Mouse (Mus musculus) myocyte (in vitro differentiated cells): ENCODE data around the gene Rnf168. TPM values are rescaled to one million over a fixed set of nuclear protein-coding genes. Genes with fewer than 3 reads are reported as not detected.
A peak's percentile ranks its signal among the peaks of the same experiment; 100 is the strongest.

ENCODE experiments used
- H3K27me3 ChIP-seq: one replicate; pipeline ENCODE4 v1.6.1; 2011; ENCODE audit not compliant: control insufficient read depth, insufficient read depth, insufficient read length
- H3K36me3 ChIP-seq: one replicate; pipeline ENCODE4 v1.6.1; 2011; ENCODE audit not compliant: control insufficient read depth, insufficient read depth
- H3K4me2 ChIP-seq: one replicate; pipeline ENCODE4 v1.6.1; 2011; ENCODE audit warnings: low read depth, control low read depth
- H3K4me3 ChIP-seq: one replicate; pipeline ENCODE4 v1.5.1; 2011; ENCODE audit warnings: mild to moderate bottlenecking, control low read depth, moderate library complexity
- H3K79me2 ChIP-seq: one replicate; pipeline ENCODE4 v1.6.1; 2011; ENCODE audit not compliant: control insufficient read depth, insufficient read depth
- H3ac ChIP-seq: one replicate; pipeline ENCODE4 v1.6.1; 2011; ENCODE audit not compliant: control insufficient read depth, insufficient read length
- CEBPB ChIP-seq: IDR thresholded peaks from 2 replicates; pipeline ENCODE4 v1.6.1; 2011; ENCODE audit warnings: mild to moderate bottlenecking, moderate library complexity; ENCODE audit not compliant: poor library complexity, insufficient read depth, severe bottlenecking
- E2F4 ChIP-seq: IDR thresholded peaks from one replicate; pipeline ENCODE4 v1.6.1; 2011; ENCODE audit warnings: mild to moderate bottlenecking, control low read depth, moderate library complexity; ENCODE audit not compliant: insufficient read depth
- MAX ChIP-seq: IDR thresholded peaks from one replicate; pipeline ENCODE4 v1.6.1; 2011; ENCODE audit warnings: low read depth, mild to moderate bottlenecking, control low read depth
- MYOD1 ChIP-seq, 3 experiments: IDR thresholded peaks; one replicate each; pipeline ENCODE4 v1.6.1; 2011; ENCODE audit warnings: control low read depth in 2 of 3, low read depth in 2 of 3, mild to moderate bottlenecking in 2 of 3, moderate library complexity in 1 of 3; ENCODE audit not compliant: insufficient read length in 2 of 3, control insufficient read depth in 1 of 3
- MYOG ChIP-seq, 3 experiments: IDR thresholded peaks; one replicate each; pipeline ENCODE4 v1.6.1; 2011; ENCODE audit warnings: control low read depth in 2 of 3, low read depth in 2 of 3, mild to moderate bottlenecking in 2 of 3; ENCODE audit not compliant: insufficient read length in 2 of 3, control insufficient read depth in 1 of 3, insufficient read depth in 1 of 3
- POLR2A ChIP-seq: IDR thresholded peaks from one replicate; pipeline ENCODE4 v1.6.1; 2011; ENCODE audit warnings: low read depth, mild to moderate bottlenecking, control low read depth, moderate library complexity; ENCODE audit not compliant: insufficient read length
- POLR2AphosphoS2 ChIP-seq: IDR thresholded peaks from one replicate; pipeline ENCODE4 v1.6.1; 2011; ENCODE audit warnings: low read depth, control low read depth; ENCODE audit not compliant: insufficient read length
- REST ChIP-seq: IDR thresholded peaks from one replicate; pipeline ENCODE4 v1.6.1; 2011; ENCODE audit warnings: mild to moderate bottlenecking, control low read depth, moderate library complexity; ENCODE audit not compliant: insufficient read depth, insufficient read length
- SRF ChIP-seq: IDR thresholded peaks from one replicate; pipeline ENCODE4 v1.6.1; 2011; ENCODE audit warnings: low read depth; ENCODE audit not compliant: control insufficient read depth, insufficient read length
- TCF12 ChIP-seq: IDR thresholded peaks from one replicate; pipeline ENCODE4 v1.6.1; 2011; ENCODE audit warnings: mild to moderate bottlenecking, control low read depth; ENCODE audit not compliant: poor library complexity, insufficient read depth, severe bottlenecking
- TCF3 ChIP-seq: IDR thresholded peaks from one replicate; pipeline ENCODE4 v1.6.1; 2011; ENCODE audit warnings: low read depth, control low read depth; ENCODE audit not compliant: insufficient read length
- USF1 ChIP-seq: IDR thresholded peaks from one replicate; pipeline ENCODE4 v1.6.1; 2011; ENCODE audit warnings: low read depth, mild to moderate bottlenecking, control low read depth, moderate library complexity
- polyA plus RNA-seq: library from polyadenylated mRNA; unstranded; fragments of >200 nt; fragmentation: generic; extraction: Trizol; gene quantifications from one replicate; pipeline ENCODE4 v1.2.1, GENCODE M21; 2012; ENCODE audit warnings: missing spikeins

Gene Rnf168
- polyA plus RNA-seq, 1 experiment: 4.5 TPM

DNA sequence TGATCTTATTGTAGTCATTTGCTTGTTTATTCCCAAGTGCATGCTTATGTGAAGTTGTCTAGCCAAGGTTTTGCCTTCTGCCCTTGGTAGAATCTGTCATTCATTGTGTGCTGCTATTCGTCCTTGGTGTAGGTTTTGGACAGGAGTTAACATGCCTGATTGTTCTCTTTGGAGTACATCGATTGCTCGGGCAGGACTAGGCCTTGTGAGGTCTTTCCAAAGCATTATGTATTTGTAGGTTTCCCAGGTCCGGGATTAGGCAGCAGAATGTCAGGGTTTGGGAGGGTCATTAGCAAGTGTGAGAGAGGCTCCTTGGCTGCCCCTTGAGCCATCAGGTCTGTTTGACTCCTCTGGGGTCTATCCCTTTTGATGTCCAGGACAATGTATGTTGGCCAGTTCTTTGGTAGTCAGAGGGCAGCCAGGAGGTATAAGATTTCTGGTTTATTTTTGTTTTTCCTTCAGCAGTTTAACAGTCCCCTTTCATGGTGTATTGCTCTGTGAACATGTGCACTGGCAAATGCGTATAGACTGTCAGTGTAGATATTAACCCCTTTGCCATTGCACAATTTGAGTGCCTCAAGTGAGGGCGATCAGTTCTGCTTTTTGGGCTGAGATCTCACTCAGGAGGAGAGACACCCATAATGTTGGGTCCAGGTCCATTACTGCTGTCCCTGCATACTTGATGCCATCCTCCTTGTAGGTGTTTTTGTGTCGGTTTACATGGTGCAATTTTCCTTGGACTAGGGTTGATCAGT, 58.9 kb downstream of the Rnf168 start:
- H3K4me2 ChIP-seq: no peak overlapping the region
- no peaks in the 10 kb centered on the region for H3K27me3 ChIP-seq
- no peak overlapping the region for H3ac ChIP-seq
- peaks cover 80% of the 10 kb centered on the region for H3K79me2 ChIP-seq
- no peak for TF ChIP-seq SRF
- no peak for TF ChIP-seq MYOG (IDR thresholded peaks at IDR 0.05; ENCODE audit: control insufficient read depth in 1 of 3, insufficient read depth in 1 of 3, insufficient read length in 2 of 3, low read depth in 2 of 3)
- TF ChIP-seq USF1: no peak
- no peak for TF ChIP-seq TCF3
- H3K36me3 ChIP-seq: no peaks in the 10 kb centered on the region
- H3K4me3 ChIP-seq: no peak overlapping the region

DNA sequence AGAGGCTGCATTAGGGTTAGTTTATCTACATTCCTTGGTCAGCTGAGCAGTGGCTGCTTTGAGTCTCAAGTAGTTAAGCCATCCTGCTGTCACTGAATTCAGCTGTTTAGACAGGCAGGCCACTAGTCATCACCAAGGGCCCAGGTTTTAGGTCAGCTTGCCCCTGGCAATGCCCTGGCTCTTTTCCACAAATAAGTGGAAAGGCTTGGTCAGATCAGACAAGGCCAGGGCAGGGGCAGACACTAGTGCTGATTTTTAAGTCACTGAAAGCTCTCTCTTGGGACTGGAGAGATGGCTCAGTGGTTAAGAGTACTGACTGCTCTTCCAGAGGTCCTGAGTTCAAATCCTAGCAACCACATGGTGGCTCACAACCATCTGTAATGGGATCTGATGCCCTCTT, 59.7 kb downstream of the Rnf168 start:
- Histone ChIP-seq H3K36me3 (no peaks in the 10 kb centered on the region), H3K4me2 (no peak overlapping the region), H3K4me3 (no peak overlapping the region), H3ac (no peak overlapping the region), H3K27me3 (no peaks in the 10 kb centered on the region), H3K79me2 (peaks cover 88% of the 10 kb centered on the region)
- TF ChIP-seq MYOG (IDR thresholded peaks at IDR 0.05; ENCODE audit: control insufficient read depth in 1 of 3, insufficient read depth in 1 of 3, insufficient read length in 2 of 3, low read depth in 2 of 3) (peak in 1 of 3 experiments; percentile 37), SRF (no peak)

DNA sequence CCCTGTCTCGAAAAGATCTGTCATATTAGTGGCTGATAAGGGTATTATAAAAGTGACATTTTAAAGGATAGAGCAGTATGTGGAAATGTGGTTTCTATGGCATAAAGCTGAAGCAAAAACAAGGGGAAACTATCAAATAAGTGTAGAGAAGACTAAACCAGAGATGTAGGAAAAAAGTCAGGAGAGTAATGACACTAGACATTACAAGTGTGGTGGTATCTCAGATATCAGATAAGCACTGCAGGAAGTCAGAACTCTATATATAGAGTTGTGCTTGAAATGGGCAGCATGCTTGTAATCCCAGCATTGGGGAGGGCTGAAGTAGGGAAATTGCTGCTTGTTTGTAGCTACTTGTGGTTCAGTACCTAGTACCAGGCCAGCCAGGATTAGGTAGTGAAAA, 63.2 kb downstream of the Rnf168 start:
- Histone ChIP-seq H3ac (no peak overlapping the region), H3K4me2 (peak overlapping the region; percentile 40), H3K27me3 (no peaks in the 10 kb centered on the region), H3K4me3 (no peak overlapping the region), H3K79me2 (peaks cover 93% of the 10 kb centered on the region), H3K36me3 (no peaks in the 10 kb centered on the region)
- no peak for TF ChIP-seq POLR2AphosphoS2
- TF ChIP-seq MYOG (IDR thresholded peaks at IDR 0.05; ENCODE audit: control insufficient read depth in 1 of 3, insufficient read depth in 1 of 3, insufficient read length in 2 of 3, low read depth in 2 of 3): no peak
- TF ChIP-seq TCF12: no peak
- TF ChIP-seq CEBPB: no peak
- TF ChIP-seq REST: no peak
- no peak for TF ChIP-seq USF1
- TF ChIP-seq MYOD1 (IDR thresholded peaks at IDR 0.05; ENCODE audit: control insufficient read depth in 1 of 3, insufficient read length in 2 of 3, low read depth in 2 of 3): no peak

DNA sequence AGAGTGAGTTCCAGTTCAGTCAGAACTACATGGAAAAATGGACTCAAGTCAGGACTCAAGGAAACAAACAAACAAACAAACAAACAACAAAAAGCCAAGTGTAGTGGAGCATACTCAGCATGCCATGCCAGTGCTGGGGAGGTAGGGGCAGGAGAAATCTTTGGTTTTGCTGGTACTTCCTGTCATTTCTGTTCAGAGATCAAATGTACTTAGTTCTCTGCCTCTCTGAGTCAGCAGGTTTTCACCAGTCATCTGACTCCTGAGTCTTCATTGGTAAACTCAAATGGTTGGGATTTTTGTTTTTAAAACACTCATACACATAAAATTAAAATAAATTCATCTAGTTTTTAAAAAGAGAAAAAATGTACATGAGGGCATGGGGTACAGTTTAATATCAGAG, 68.3 kb downstream of the Rnf168 start:
- Histone ChIP-seq H3K4me3 (no peak overlapping the region), H3K79me2 (peaks cover 93% of the 10 kb centered on the region), H3ac (no peak overlapping the region), H3K27me3 (no peaks in the 10 kb centered on the region), H3K36me3 (no peaks in the 10 kb centered on the region), H3K4me2 (no peak overlapping the region)
- TF ChIP-seq SRF: no peak
- no peak for TF ChIP-seq POLR2AphosphoS2
- TF ChIP-seq MYOD1 (IDR thresholded peaks at IDR 0.05; ENCODE audit: control insufficient read depth in 1 of 3, insufficient read length in 2 of 3, low read depth in 2 of 3): no peak
- TF ChIP-seq POLR2A: no peak
- no peak for TF ChIP-seq USF1
- no peak for TF ChIP-seq MYOG (IDR thresholded peaks at IDR 0.05; ENCODE audit: control insufficient read depth in 1 of 3, insufficient read depth in 1 of 3, insufficient read length in 2 of 3, low read depth in 2 of 3)
- no peak for TF ChIP-seq MAX
- no peak for TF ChIP-seq TCF3
- TF ChIP-seq E2F4: no peak
- no peak for TF ChIP-seq TCF12
- TF ChIP-seq CEBPB: no peak
- TF ChIP-seq REST: no peak

DNA sequence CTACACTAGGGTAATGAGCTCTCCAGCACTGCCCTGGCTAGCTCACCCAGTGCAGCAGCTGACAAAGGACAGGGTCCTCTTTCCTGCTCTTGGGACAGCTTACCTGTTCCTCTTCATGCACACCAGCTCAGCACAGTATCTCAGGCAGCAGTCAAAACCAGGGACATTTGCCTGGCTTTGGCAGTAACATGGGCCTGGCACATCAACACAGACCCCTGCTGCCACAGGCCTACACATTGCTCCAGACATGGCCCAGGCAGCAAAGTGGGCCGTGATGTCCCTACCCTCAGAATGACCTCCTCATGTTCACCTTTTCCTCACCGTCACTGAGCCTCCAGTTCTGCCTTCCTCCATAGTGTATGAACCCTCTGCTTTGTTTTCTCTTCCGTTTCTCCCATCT, 73.5 kb downstream of the Rnf168 start:
- Histone ChIP-seq H3ac (no peak overlapping the region), H3K4me3 (no peak overlapping the region), H3K27me3 (no peaks in the 10 kb centered on the region), H3K4me2 (no peak overlapping the region), H3K79me2 (peaks cover 58% of the 10 kb centered on the region), H3K36me3 (peaks cover 5% of the 10 kb centered on the region)
- TF ChIP-seq POLR2A: no peak
- no peak for TF ChIP-seq E2F4
- TF ChIP-seq TCF3: no peak
- TF ChIP-seq REST: no peak
- TF ChIP-seq USF1: no peak
- no peak for TF ChIP-seq TCF12
- no peak for TF ChIP-seq MAX
- no peak for TF ChIP-seq SRF
- TF ChIP-seq MYOG (IDR thresholded peaks at IDR 0.05; ENCODE audit: control insufficient read depth in 1 of 3, insufficient read depth in 1 of 3, insufficient read length in 2 of 3, low read depth in 2 of 3): no peak

Other genes starting within 250 kb of the Rnf168 start
- gene Pak2, start 198.1 kb upstream of the Rnf168 start, polyA plus RNA-seq: 10.9 TPM
- 19.4 TPM for gene Pigx, start 177.7 kb upstream of the Rnf168 start, polyA plus RNA-seq
- gene Cep19, start 177.7 kb upstream of the Rnf168 start, polyA plus RNA-seq: 6.6 TPM
- gene Nrros, start 111.9 kb upstream of the Rnf168 start, polyA plus RNA-seq: not detected
- gene Bex6, start 97.6 kb upstream of the Rnf168 start, polyA plus RNA-seq: not detected
- 3.9 TPM for gene Fbxo45, start 30.3 kb upstream of the Rnf168 start, polyA plus RNA-seq
- 6.9 TPM for gene Wdr53, start 30.2 kb upstream of the Rnf168 start, polyA plus RNA-seq
- not detected for gene Smco1, start 6.0 kb upstream of the Rnf168 start, polyA plus RNA-seq
- gene Ubxn7, start 54.8 kb downstream of the Rnf168 start, polyA plus RNA-seq: 11.9 TPM
- gene Tm4sf19, start 123.0 kb downstream of the Rnf168 start, polyA plus RNA-seq: 0.04 TPM
- gene Tctex1d2, start 142.2 kb downstream of the Rnf168 start, polyA plus RNA-seq: 12.7 TPM
- 23.8 TPM for gene Pcyt1a, start 153.5 kb downstream of the Rnf168 start, polyA plus RNA-seq
- gene Slc51a, start 210.4 kb downstream of the Rnf168 start, polyA plus RNA-seq: 0.28 TPM
- gene Zdhhc19, start 218.8 kb downstream of the Rnf168 start, polyA plus RNA-seq: not detected